Mouse (Mus musculus) stomach, postnatal 0 days (tissue): Measurements from ENCODE around the gene Fam126a.

Experiments
- CTCF ChIP-seq: IDR thresholded peaks from 2 replicates; pipeline ENCODE4 v1.5.1; 2016; ENCODE audit warnings: antibody characterized with exemption, low read depth, mild to moderate bottlenecking, moderate library complexity
- EP300 ChIP-seq: optimal IDR thresholded peaks from 2 replicates; pipeline ENCODE3; 2016; ENCODE audit warnings: antibody characterized with exemption

- TF ChIP-seq CTCF (no peak), EP300 (no peak)
Measured at GRCm38 (mm10) chr5:24030579-24030969, at the start of gene Fam126a.
